Mouse (Mus musculus): ENCODE measurements around the gene Gpr161. TPM values are rescaled to one million over a fixed set of nuclear protein-coding genes. Genes with fewer than 3 reads are reported as not detected.

Gpr161 gene
- total and polyA plus RNA-seq, 2 experiments from 2014 or later = 2.7 to 61.0 TPM

DNA sequence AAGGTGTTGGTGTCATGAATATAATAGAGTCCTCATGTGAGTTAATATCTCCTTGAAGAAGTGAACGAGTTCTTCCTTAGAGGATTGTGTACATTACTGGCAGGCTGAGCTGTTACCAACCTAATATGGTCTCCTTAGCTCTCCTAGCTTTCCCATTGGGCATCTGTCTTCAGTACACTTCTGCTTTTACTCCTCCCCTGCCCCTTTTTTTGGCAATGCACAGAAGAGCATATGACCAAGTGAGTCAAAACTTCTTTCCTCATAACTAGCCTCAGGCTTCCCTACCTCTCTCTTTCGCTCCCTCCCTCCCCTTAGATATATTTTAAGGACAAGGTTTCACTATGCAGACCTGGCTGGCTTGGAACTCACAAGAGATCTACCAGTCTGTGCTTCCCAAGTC lies 67.7 kb downstream of the Gpr161 start:
- Histone ChIP-seq H3K9me3 (ENCODE audit: low read length) (no peaks in the 10 kb centered on the region), H3K27me3 (ENCODE audit: insufficient read depth, low read length) (no peaks in the 10 kb centered on the region), H3K9ac (replicated peaks; ENCODE audit: low read length, poor library complexity, severe bottlenecking) (no peak overlapping the region), H3K4me3 (ENCODE audit: low read depth, low read length) (no peak overlapping the region), H3K4me2 (ENCODE audit: low read depth, low read length, poor library complexity, severe bottlenecking) (no peak overlapping the region), H3K27ac (ENCODE audit: low read depth, low read length) (no peak overlapping the region), H3K4me1 (ENCODE audit: insufficient read depth, low read length) (no peaks in the 10 kb centered on the region), H3K36me3 (ENCODE audit: insufficient read depth, low read length) (no peaks in the 10 kb centered on the region)
- DNase-seq (ENCODE audit: low spot score) (no peak), ATAC-seq (ENCODE audit: low FRiP score) (no peak)
- WGBS = 82% methylated on average over 2 of the region's 2 CpGs
- no peak for TF ChIP-seq CTCF (IDR thresholded peaks at IDR 0.05)

DNA sequence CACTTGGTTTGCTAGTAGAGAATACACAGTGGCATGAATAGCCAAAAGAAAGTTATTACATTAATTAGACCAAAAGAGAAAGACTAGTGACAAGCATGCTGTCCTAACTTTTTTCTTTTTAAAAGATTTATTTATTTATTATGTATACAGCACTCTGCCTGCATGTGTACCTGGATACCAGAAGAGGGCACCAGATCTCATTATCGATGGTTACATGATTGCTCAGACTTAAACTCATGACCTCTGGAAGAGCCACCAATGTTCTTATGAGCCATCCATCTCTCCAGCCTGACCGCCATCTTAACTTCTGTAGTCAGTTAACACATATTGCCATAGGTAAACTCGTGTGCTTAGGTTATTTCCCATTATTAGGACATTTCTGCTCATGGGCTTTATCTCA lies 69.5 kb downstream of the Gpr161 start:
- no peaks in the 10 kb centered on the region for H3K36me3 ChIP-seq (ENCODE audit: insufficient read depth, low read length)
- no peaks in the 10 kb centered on the region for H3K4me1 ChIP-seq (ENCODE audit: insufficient read depth, low read length)
- DNase-seq (ENCODE audit: low spot score) (no peak), ATAC-seq (ENCODE audit: low FRiP score) (no peak)
- no peak overlapping the region for H3K4me2 ChIP-seq (ENCODE audit: low read depth, low read length, poor library complexity, severe bottlenecking)
- no peaks in the 10 kb centered on the region for H3K27me3 ChIP-seq (ENCODE audit: insufficient read depth, low read length)
- H3K9ac ChIP-seq (replicated peaks; ENCODE audit: low read length, poor library complexity, severe bottlenecking) = no peak overlapping the region
- no peak overlapping the region for H3K27ac ChIP-seq (ENCODE audit: low read depth, low read length)
- WGBS = 91% methylated on average over 3 of the region's 3 CpGs
- no peaks in the 10 kb centered on the region for H3K9me3 ChIP-seq (ENCODE audit: low read length)
- no peak overlapping the region for H3K4me3 ChIP-seq (ENCODE audit: low read depth, low read length)
- peak; percentile 19; the same call in 1 of the 2 replicates for TF ChIP-seq CTCF (IDR thresholded peaks at IDR 0.05)

DNA sequence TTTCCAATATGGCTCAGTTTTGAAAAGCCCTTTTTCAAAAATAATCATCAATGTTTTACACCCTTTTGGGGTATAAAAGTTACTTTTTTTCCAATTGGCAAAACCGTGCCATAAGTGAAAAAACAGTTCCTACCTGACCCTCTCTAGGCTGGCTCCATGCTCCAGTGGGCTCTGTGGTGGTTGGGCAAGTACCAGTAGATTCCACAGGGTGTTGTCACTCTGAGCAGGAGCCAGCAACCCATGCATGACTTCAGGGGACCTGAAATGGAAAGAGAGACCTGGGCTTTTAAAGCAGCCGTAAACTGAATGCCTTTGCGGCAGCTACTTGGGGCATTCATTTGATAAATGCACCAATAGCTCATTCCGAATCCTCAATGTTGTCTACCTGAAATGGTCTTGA lies 75.4 kb downstream of the Gpr161 start:
- Histone ChIP-seq H3K4me3 (ENCODE audit: low read depth, low read length) (no peak overlapping the region), H3K4me2 (ENCODE audit: low read depth, low read length, poor library complexity, severe bottlenecking) (no peak overlapping the region), H3K9me3 (ENCODE audit: low read length) (no peaks in the 10 kb centered on the region), H3K27ac (ENCODE audit: low read depth, low read length) (no peak overlapping the region), H3K36me3 (ENCODE audit: insufficient read depth, low read length) (no peaks in the 10 kb centered on the region), H3K9ac (replicated peaks; ENCODE audit: low read length, poor library complexity, severe bottlenecking) (no peak overlapping the region), H3K4me1 (ENCODE audit: insufficient read depth, low read length) (no peaks in the 10 kb centered on the region), H3K27me3 (ENCODE audit: insufficient read depth, low read length) (no peaks in the 10 kb centered on the region)
- 94% methylated on average over 4 of the region's 4 CpGs for WGBS
- no peak for DNase-seq (ENCODE audit: low spot score)
- TF ChIP-seq CTCF (IDR thresholded peaks at IDR 0.05) = no peak
- ATAC-seq (ENCODE audit: low FRiP score) = no peak

DNA sequence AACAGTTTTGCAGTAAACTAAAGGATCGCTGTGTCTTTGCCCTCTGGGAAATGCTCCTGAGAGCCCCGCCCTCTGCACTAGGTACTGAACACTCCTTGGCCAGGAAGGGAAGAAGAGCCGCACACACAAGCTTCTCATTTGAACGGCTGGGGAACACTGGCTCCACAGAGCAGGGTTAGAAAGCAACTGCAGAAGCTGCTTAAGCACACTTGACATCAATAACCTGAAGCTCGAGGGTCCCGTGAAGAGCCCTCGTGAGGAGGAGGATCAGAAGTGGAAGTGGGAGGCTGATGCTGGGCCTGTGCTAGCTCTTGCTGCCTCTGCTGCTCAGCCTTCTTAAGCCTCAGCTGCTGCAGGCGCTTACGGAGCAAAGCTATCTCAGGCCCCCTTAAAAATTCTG lies 78.2 kb downstream of the Gpr161 start:
- Histone ChIP-seq H3K4me3 (ENCODE audit: low read depth, low read length) (no peak overlapping the region), H3K36me3 (ENCODE audit: insufficient read depth, low read length) (no peaks in the 10 kb centered on the region), H3K27me3 (ENCODE audit: insufficient read depth, low read length) (no peaks in the 10 kb centered on the region), H3K9me3 (ENCODE audit: low read length) (no peaks in the 10 kb centered on the region), H3K9ac (replicated peaks; ENCODE audit: low read length, poor library complexity, severe bottlenecking) (no peak overlapping the region), H3K4me2 (ENCODE audit: low read depth, low read length, poor library complexity, severe bottlenecking) (no peak overlapping the region), H3K27ac (ENCODE audit: low read depth, low read length) (no peak overlapping the region), H3K4me1 (ENCODE audit: insufficient read depth, low read length) (no peaks in the 10 kb centered on the region)
- ATAC-seq (ENCODE audit: low FRiP score) = no peak
- WGBS = 71% methylated on average over 9 of the region's 9 CpGs
- DNase-seq (ENCODE audit: low spot score) = no peak
- no peak for TF ChIP-seq CTCF (IDR thresholded peaks at IDR 0.05)

Other genes with a start within 250 kb of the Gpr161 start
- gene Tbx19, start 135.0 kb upstream of the Gpr161 start, total RNA-seq (2014; rRNA removed) = 0.19 TPM in 1 of 2 replicates, not detected in the other
- gene Tbx19, start 135.0 kb upstream of the Gpr161 start, polyA plus RNA-seq (2015; fragmentation: Nextera tagmentation; extraction: Ambion mirVana) = 0.10 and 0.26 TPM in 2 replicates
- gene Sft2d2, start 101.4 kb upstream of the Gpr161 start, total RNA-seq (2014; rRNA removed) = 10.5 and 11.0 TPM in 2 replicates
- 3.8 and 5.1 TPM in 2 replicates for gene Sft2d2, start 101.4 kb upstream of the Gpr161 start, polyA plus RNA-seq (2015; fragmentation: Nextera tagmentation; extraction: Ambion mirVana)
- 27.0 and 41.3 TPM in 2 replicates for gene Tiprl, start 58.8 kb upstream of the Gpr161 start, total RNA-seq (2014; rRNA removed)
- gene Tiprl, start 58.8 kb upstream of the Gpr161 start, polyA plus RNA-seq (2015; fragmentation: Nextera tagmentation; extraction: Ambion mirVana) = 140 and 144 TPM in 2 replicates
- 38.4 and 44.8 TPM in 2 replicates for gene Dcaf6, start 164.7 kb downstream of the Gpr161 start, total RNA-seq (2014; rRNA removed)
- gene Dcaf6, start 164.7 kb downstream of the Gpr161 start, polyA plus RNA-seq (2015; fragmentation: Nextera tagmentation; extraction: Ambion mirVana) = 18.7 and 19.9 TPM in 2 replicates
- 110 and 130 TPM in 2 replicates for gene Mpc2, start 164.8 kb downstream of the Gpr161 start, total RNA-seq (2014; rRNA removed)
- 267 and 274 TPM in 2 replicates for gene Mpc2, start 164.8 kb downstream of the Gpr161 start, polyA plus RNA-seq (2015; fragmentation: Nextera tagmentation; extraction: Ambion mirVana)
- gene Adcy10, start 189.4 kb downstream of the Gpr161 start, total RNA-seq (2014; rRNA removed) = not detected in 2 replicates
- gene Adcy10, start 189.4 kb downstream of the Gpr161 start, polyA plus RNA-seq (2015; fragmentation: Nextera tagmentation; extraction: Ambion mirVana) = 0.27 and 0.64 TPM in 2 replicates